Mouse (Mus musculus) thymus, adult 2 months (tissue): Measurements from ENCODE around the gene Noxa1.

Source experiments
- CTCF ChIP-seq: fragments of 200-500 bp; IDR thresholded peaks from 2 replicates; pipeline ENCODE4 v1.5.1; 2012; ENCODE audit warnings: mild to moderate bottlenecking, control low read depth, low read length, moderate library complexity, borderline replicate concordance; ENCODE audit not compliant: control insufficient read depth, poor library complexity, insufficient read depth; ENCODE audit errors: extremely low read depth
- POLR2A ChIP-seq: fragments of 200-500 bp; IDR thresholded peaks from 2 replicates; pipeline ENCODE4 v1.6.1; 2012; ENCODE audit warnings: mild to moderate bottlenecking, low read length, control low read depth, moderate library complexity; ENCODE audit not compliant: control insufficient read depth, poor library complexity, insufficient read depth; ENCODE audit errors: extremely low read depth

DNA sequence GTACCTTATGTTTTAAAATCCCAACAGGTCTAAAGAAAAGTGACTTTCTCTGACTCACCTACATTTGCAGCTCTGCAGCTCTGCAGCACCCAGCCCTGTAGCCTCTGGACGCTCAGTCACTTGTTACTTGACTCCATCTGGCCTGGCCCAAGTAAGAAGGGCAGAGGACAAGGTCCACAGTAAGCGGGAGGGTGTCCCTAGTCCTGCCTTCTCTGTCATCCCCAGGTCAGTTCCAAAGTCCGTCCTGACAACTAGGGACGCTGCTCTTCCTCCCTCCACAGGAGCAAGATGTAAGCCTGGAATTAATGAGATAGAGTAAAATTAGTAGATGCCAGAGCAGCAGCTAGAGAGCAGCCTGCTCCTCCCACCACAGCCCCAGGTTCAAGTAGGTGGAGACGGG, 14.9 kb downstream of the Noxa1 start, which contains the start of gene Entpd8:
- TF ChIP-seq POLR2A (no peak), CTCF (no peak)
